Mouse (Mus musculus): ENCODE measurements around the gene Actn4.

DNA sequence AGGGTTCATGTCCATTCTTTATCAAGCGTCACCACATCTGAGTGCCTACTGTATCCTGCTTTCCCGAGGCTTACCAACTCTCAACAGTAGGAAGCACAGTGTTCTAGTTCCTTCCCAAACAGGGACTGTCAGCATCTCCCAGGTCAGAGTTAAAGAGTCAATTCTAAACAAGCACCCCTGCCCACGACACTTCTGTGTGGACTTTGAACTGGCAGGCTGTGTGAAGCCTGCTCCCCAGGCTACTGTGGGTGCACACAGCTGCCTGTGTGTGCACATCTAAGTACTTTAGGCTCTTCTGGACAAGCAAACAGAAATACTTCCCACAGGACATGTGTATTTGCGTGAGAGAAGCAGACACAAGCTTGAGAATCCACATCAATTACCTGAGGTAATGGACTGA, 20.6 kb downstream of the Actn4 start:
- TF ChIP-seq CTCF (IDR thresholded peaks at IDR 0.05; ENCODE audit: low read depth) (no peak), EP300 (optimal IDR thresholded peaks at IDR 0.05) (no peak)
